Mouse (Mus musculus) mouse trophoblast stem cell (cell line): Measurements from ENCODE around the gene Tnfsf15.

Experiments used
- in situ Hi-C, 2 experiments: fragments of 300-500 bp; cut with MseI, MboI; formaldehyde crosslinking; loops; 2 replicates in 1 of 2; 3 replicates in 1 of 2; pipeline ENCODE4 v1.15.1; 2025

The Tnfsf15 gene

GRCm38 (mm10) chr4:63744693-63745171 is at the start of gene Tnfsf15:
TSS of gene Tnfsf15 (minus strand) at chr4:63745113.
- in situ Hi-C loops: no loop called here

GRCm38 (mm10) chr4:63792328-63792727 is 47.4 kb upstream of the Tnfsf15 start:
- in situ Hi-C loops: no loop called here

- in situ Hi-C loops: no loop called here
These were observed 40.6 kb upstream of the Tnfsf15 start for GRCm38 (mm10) chr4:63785466-63785865.

- in situ Hi-C loops: no loop called here
These were observed 38.9 kb upstream of the Tnfsf15 start for GRCm38 (mm10) chr4:63783826-63784225.

GRCm38 (mm10) chr4:63782970-63783613 is 38.2 kb upstream of the Tnfsf15 start:
- in situ Hi-C loops: no loop called here

- in situ Hi-C loops: no loop called here
These were observed 32.3 kb upstream of the Tnfsf15 start for GRCm38 (mm10) chr4:63777223-63777622.

GRCm38 (mm10) chr4:63773306-63774090 is 28.6 kb upstream of the Tnfsf15 start:
- in situ Hi-C loops: no loop called here

- in situ Hi-C loops: no loop called here
These were observed 27.6 kb upstream of the Tnfsf15 start for GRCm38 (mm10) chr4:63772514-63772913.

- in situ Hi-C loops: no loop called here
These were observed 26.4 kb upstream of the Tnfsf15 start for GRCm38 (mm10) chr4:63771291-63771690.

- in situ Hi-C loops: no loop called here
These were observed 24.2 kb upstream of the Tnfsf15 start for GRCm38 (mm10) chr4:63769161-63769560.

- in situ Hi-C loops: no loop called here
These were observed 20.1 kb upstream of the Tnfsf15 start for GRCm38 (mm10) chr4:63765050-63765449.

- in situ Hi-C loops: no loop called here
These were observed 15.0 kb upstream of the Tnfsf15 start for GRCm38 (mm10) chr4:63759931-63760330.

- in situ Hi-C loops: no loop called here
These were observed 12.7 kb upstream of the Tnfsf15 start for GRCm38 (mm10) chr4:63757527-63758154.

- in situ Hi-C loops: no loop called here
These were observed 11.2 kb upstream of the Tnfsf15 start for GRCm38 (mm10) chr4:63756072-63756471.

- in situ Hi-C loops: no loop called here
These were observed 9.6 kb upstream of the Tnfsf15 start for GRCm38 (mm10) chr4:63754467-63755020.

- in situ Hi-C loops: no loop called here
These were observed 8.9 kb upstream of the Tnfsf15 start for GRCm38 (mm10) chr4:63753855-63754254.

- in situ Hi-C loops: no loop called here
These were observed 8.0 kb upstream of the Tnfsf15 start for GRCm38 (mm10) chr4:63752687-63753523.

GRCm38 (mm10) chr4:63748061-63748730 is 3.3 kb upstream of the Tnfsf15 start:
- in situ Hi-C loops: no loop called here

- in situ Hi-C loops: no loop called here
These were observed 358 bp upstream of the Tnfsf15 start for GRCm38 (mm10) chr4:63745271-63745670.

- in situ Hi-C loops: no loop called here
These were observed 1.3 kb downstream of the Tnfsf15 start for GRCm38 (mm10) chr4:63743660-63744059.
